Mouse (Mus musculus): ENCODE data around the gene Baiap2l2. TPM values are rescaled to one million over a fixed set of nuclear protein-coding genes. Genes with fewer than 3 reads are reported as not detected.

Gene Baiap2l2
- polyA plus RNA-seq, 1 experiment from 2014 or later: 3.9 TPM

- peak; percentile 55 for TF ChIP-seq CTCF (IDR thresholded peaks at IDR 0.05; ENCODE audit: low read depth)
- peak; percentile 63 for DNase-seq
- 14% methylated on average over 13 of the region's 13 CpGs for WGBS
- ATAC-seq (ENCODE audit: insufficient read depth): 0 out of 2 replicates have a peak, but pooled peaks have one; percentile 18
- Histone ChIP-seq H3K4me1 (ENCODE audit: insufficient read depth) (no peaks in the 10 kb centered on the region), H3K9ac (no peak overlapping the region), H3K4me2 (peak overlapping the region; percentile 92), H3K4me3 (ENCODE audit: low read depth, low read length) (no peak overlapping the region), H3K9me3 (ENCODE audit: low read depth, low read length) (no peaks in the 10 kb centered on the region), H3K27ac (ENCODE audit: low read depth) (no peak overlapping the region), H3K27me3 (ENCODE audit: insufficient read depth, low read length) (peaks cover 37% of the 10 kb centered on the region), H3K36me3 (ENCODE audit: insufficient read depth) (no peaks in the 10 kb centered on the region)
These were observed 23.0 kb downstream of the Baiap2l2 start for GRCm38 (mm10) chr15:79262375-79262774.

- DNase-seq (peak; percentile 42), ATAC-seq (ENCODE audit: insufficient read depth) (peak; percentile 54)
- Histone ChIP-seq H3K36me3 (ENCODE audit: insufficient read depth) (no peaks in the 10 kb centered on the region), H3K4me3 (ENCODE audit: low read depth, low read length) (peak overlapping the region; percentile 60), H3K9me3 (ENCODE audit: low read depth, low read length) (no peaks in the 10 kb centered on the region), H3K27ac (ENCODE audit: low read depth) (no peak overlapping the region), H3K4me1 (ENCODE audit: insufficient read depth) (no peaks in the 10 kb centered on the region), H3K4me2 (peak overlapping the region; percentile 92), H3K27me3 (ENCODE audit: insufficient read depth, low read length) (peaks cover 37% of the 10 kb centered on the region), H3K9ac (peak overlapping the region; percentile 59)
- WGBS: 1% methylated on average over 18 of the region's 28 CpGs
- 0 out of 2 replicates have a peak, but pooled peaks have one; percentile 8 for TF ChIP-seq CTCF (IDR thresholded peaks at IDR 0.05; ENCODE audit: low read depth)
These were observed 23.6 kb downstream of the Baiap2l2 start for GRCm38 (mm10) chr15:79261757-79262156.

- peak overlapping the region; percentile 59 for H3K9ac ChIP-seq
- DNase-seq (peak; percentile 60), ATAC-seq (ENCODE audit: insufficient read depth) (peak; percentile 51)
- peaks cover 37% of the 10 kb centered on the region for H3K27me3 ChIP-seq (ENCODE audit: insufficient read depth, low read length)
- no peaks in the 10 kb centered on the region for H3K4me1 ChIP-seq (ENCODE audit: insufficient read depth)
- H3K4me3 ChIP-seq (ENCODE audit: low read depth, low read length): peak overlapping the region; percentile 60
- H3K4me2 ChIP-seq: peak overlapping the region; percentile 92
- no peak for TF ChIP-seq CTCF (IDR thresholded peaks at IDR 0.05; ENCODE audit: low read depth)
- 1% methylated on average over 59 of the region's 62 CpGs for WGBS
- no peaks in the 10 kb centered on the region for H3K36me3 ChIP-seq (ENCODE audit: insufficient read depth)
- H3K9me3 ChIP-seq (ENCODE audit: low read depth, low read length): no peaks in the 10 kb centered on the region
- H3K27ac ChIP-seq (ENCODE audit: low read depth): 0 out of 2 replicates have a peak overlapping the region, but pooled peaks have one; percentile 4
These were observed 24.1 kb downstream of the Baiap2l2 start for GRCm38 (mm10) chr15:79261095-79261725.

GRCm38 (mm10) chr15:79258521-79258920 is 26.8 kb downstream of the Baiap2l2 start:
- peak; percentile 31 for DNase-seq
- no peaks in the 10 kb centered on the region for H3K9me3 ChIP-seq (ENCODE audit: low read depth, low read length)
- no peak for TF ChIP-seq CTCF (IDR thresholded peaks at IDR 0.05; ENCODE audit: low read depth)
- 26% methylated on average over 17 of the region's 17 CpGs for WGBS
- no peak overlapping the region for H3K9ac ChIP-seq
- H3K36me3 ChIP-seq (ENCODE audit: insufficient read depth): no peaks in the 10 kb centered on the region
- no peak overlapping the region for H3K4me3 ChIP-seq (ENCODE audit: low read depth, low read length)
- no peak overlapping the region for H3K27ac ChIP-seq (ENCODE audit: low read depth)
- peaks cover 39% of the 10 kb centered on the region for H3K27me3 ChIP-seq (ENCODE audit: insufficient read depth, low read length)
- no peaks in the 10 kb centered on the region for H3K4me1 ChIP-seq (ENCODE audit: insufficient read depth)
- no peak overlapping the region for H3K4me2 ChIP-seq
- no peak for ATAC-seq (ENCODE audit: insufficient read depth)

GRCm38 (mm10) chr15:79254661-79255060 is 30.7 kb downstream of the Baiap2l2 start, which contains the start of gene Slc16a8:
Gene Slc16a8, minus strand, starts transcription at chr15:79254761.
- no peaks in the 10 kb centered on the region for H3K9me3 ChIP-seq (ENCODE audit: low read depth, low read length)
- H3K4me2 ChIP-seq: no peak within 1 kb of the TSS
- ATAC-seq (ENCODE audit: insufficient read depth) (no peak), DNase-seq (no peak)
- no peaks in the 10 kb centered on the region for H3K36me3 ChIP-seq (ENCODE audit: insufficient read depth)
- WGBS: 26% methylated on average over 3 of the region's 3 CpGs
- H3K27me3 ChIP-seq (ENCODE audit: insufficient read depth, low read length): peaks cover 29% of the 10 kb centered on the region
- H3K4me3 ChIP-seq (ENCODE audit: low read depth, low read length): no peak within 1 kb of the TSS
- H3K27ac ChIP-seq (ENCODE audit: low read depth): no peak within 1 kb of the TSS
- H3K4me1 ChIP-seq (ENCODE audit: insufficient read depth): peaks cover 6% of the 10 kb centered on the region; the same call in 1 of the 2 replicates
- H3K9ac ChIP-seq: no peak within 1 kb of the TSS
- no peak for TF ChIP-seq CTCF (IDR thresholded peaks at IDR 0.05; ENCODE audit: low read depth)

GRCm38 (mm10) chr15:79252580-79252979 is 32.8 kb downstream of the Baiap2l2 start:
- WGBS: 30% methylated on average over 24 of the region's 24 CpGs
- H3K4me2 ChIP-seq: peak overlapping the region; percentile 80
- no peak overlapping the region for H3K27ac ChIP-seq (ENCODE audit: low read depth)
- peaks cover 13% of the 10 kb centered on the region for H3K36me3 ChIP-seq (ENCODE audit: insufficient read depth)
- no peaks in the 10 kb centered on the region for H3K9me3 ChIP-seq (ENCODE audit: low read depth, low read length)
- ATAC-seq (ENCODE audit: insufficient read depth) (peak; percentile 42; the same call in 1 of the 2 replicates), DNase-seq (no peak)
- TF ChIP-seq CTCF (IDR thresholded peaks at IDR 0.05; ENCODE audit: low read depth): no peak
- peak overlapping the region; percentile 58 for H3K9ac ChIP-seq
- H3K27me3 ChIP-seq (ENCODE audit: insufficient read depth, low read length): peaks cover 29% of the 10 kb centered on the region
- H3K4me1 ChIP-seq (ENCODE audit: insufficient read depth): peaks cover 6% of the 10 kb centered on the region; the same call in 1 of the 2 replicates
- H3K4me3 ChIP-seq (ENCODE audit: low read depth, low read length): peak overlapping the region; percentile 41

- Histone ChIP-seq H3K4me1 (ENCODE audit: insufficient read depth) (peaks cover 6% of the 10 kb centered on the region; the same call in 1 of the 2 replicates), H3K9ac (peak overlapping the region; percentile 58), H3K27ac (ENCODE audit: low read depth) (no peak overlapping the region), H3K4me3 (ENCODE audit: low read depth, low read length) (peak overlapping the region; percentile 41), H3K36me3 (ENCODE audit: insufficient read depth) (peaks cover 14% of the 10 kb centered on the region), H3K9me3 (ENCODE audit: low read depth, low read length) (no peaks in the 10 kb centered on the region), H3K27me3 (ENCODE audit: insufficient read depth, low read length) (peaks cover 29% of the 10 kb centered on the region), H3K4me2 (peak overlapping the region; percentile 80)
- peak; percentile 46 for DNase-seq
- WGBS: 2% methylated on average over 61 of the region's 61 CpGs
- peak; percentile 41 for TF ChIP-seq CTCF (IDR thresholded peaks at IDR 0.05; ENCODE audit: low read depth)
- peak; percentile 57; the same call in 1 of the 2 replicates for ATAC-seq (ENCODE audit: insufficient read depth)
These were observed 33.4 kb downstream of the Baiap2l2 start for GRCm38 (mm10) chr15:79251781-79252491.
